In the genomic region with DNA sequence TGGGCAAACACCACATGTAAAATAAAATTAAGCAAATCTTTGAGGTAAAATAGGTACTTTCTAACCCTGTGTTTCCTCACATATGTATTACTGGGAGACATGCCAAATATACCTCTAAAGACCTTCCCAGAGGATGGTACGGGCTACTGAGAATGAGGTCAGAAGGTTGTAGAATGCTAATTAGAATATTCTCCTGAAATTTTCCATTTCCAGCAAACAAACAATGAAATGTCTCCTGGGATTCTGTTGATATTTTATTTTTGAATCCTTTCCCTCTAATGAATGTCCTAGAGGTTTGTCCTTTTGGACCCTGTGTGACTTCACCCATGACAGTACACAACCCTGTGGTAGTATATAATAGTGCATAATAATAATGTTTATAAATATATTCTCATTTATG, we compare ENCODE assay signal across 34 mouse cellular contexts. TPM values are rescaled to one million over a fixed set of nuclear protein-coding genes. Genes with fewer than 3 reads are reported as not detected.
"Had no signal": no experiment of that assay in that cellular context is flagged by ENCODE, and none has a peak within 500 bp of the region (broad histone marks: within the 10 kb centered on the region; RNA-seq: fewer than 3 reads in every experiment).

Gene Olfr214, plus strand, starts transcription at position 301 of the 400 bp plus-strand sequence.

- H3K4me2 ChIP-seq: embryonic facial prominence, embryonic 12.5 days; embryonic facial prominence, embryonic 13.5 days; embryonic facial prominence, embryonic 15.5 days; forebrain, embryonic 12.5 days; forebrain, embryonic 13.5 days; forebrain, embryonic 15.5 days had no signal

- H3K9me3 ChIP-seq: embryonic facial prominence, embryonic 10.5 days; embryonic facial prominence, embryonic 12.5 days; embryonic facial prominence, embryonic 13.5 days; embryonic facial prominence, embryonic 15.5 days; forebrain, embryonic 10.5 days; forebrain, embryonic 12.5 days; forebrain, embryonic 13.5 days; forebrain, embryonic 15.5 days had no signal

- H3K9ac ChIP-seq: embryonic facial prominence, embryonic 12.5 days; embryonic facial prominence, embryonic 13.5 days; embryonic facial prominence, embryonic 15.5 days; forebrain, embryonic 12.5 days; forebrain, embryonic 13.5 days; forebrain, embryonic 15.5 days; forebrain, postnatal 0 days had no signal

- H3K36me3 ChIP-seq: embryonic facial prominence, embryonic 10.5 days; embryonic facial prominence, embryonic 12.5 days; embryonic facial prominence, embryonic 13.5 days; embryonic facial prominence, embryonic 15.5 days; forebrain, embryonic 10.5 days; forebrain, embryonic 12.5 days; forebrain, embryonic 15.5 days had no signal

- H3K27me3 ChIP-seq: embryonic facial prominence, embryonic 12.5 days; embryonic facial prominence, embryonic 15.5 days; forebrain, embryonic 12.5 days; forebrain, embryonic 13.5 days; forebrain, embryonic 15.5 days had no signal

- H3K4me3 ChIP-seq: embryonic facial prominence, embryonic 10.5 days; embryonic facial prominence, embryonic 12.5 days; embryonic facial prominence, embryonic 13.5 days; embryonic facial prominence, embryonic 15.5 days; erythroblast, embryonic 14.5 days; forebrain, embryonic 10.5 days; forebrain, embryonic 12.5 days; forebrain, embryonic 13.5 days; forebrain, embryonic 15.5 days; gastrocnemius, adult 2 months; heart, adult 2 months had no signal

- DNase-seq: cerebellum, adult 8-10 months; cerebellum, adult 9-10 months; cerebellum, adult 9-11 months; cerebellum, postnatal 10 days; cerebellum, postnatal 14 days; cerebellum, postnatal 25 days; cerebellum, postnatal 36 days; embryo, embryonic 11 days; forebrain, postnatal 0 days; gastrocnemius, adult 2 months; gastrocnemius, postnatal 10 days; gastrocnemius, postnatal 14 days; gastrocnemius, postnatal 25 days; gastrocnemius, postnatal 36 days; heart, adult 11 months; heart, adult 18-20 months; heart, adult 2 months had no signal

- H3K4me1 ChIP-seq: embryonic facial prominence, embryonic 10.5 days; embryonic facial prominence, embryonic 12.5 days; embryonic facial prominence, embryonic 15.5 days; forebrain, embryonic 10.5 days; forebrain, embryonic 12.5 days; forebrain, embryonic 13.5 days; forebrain, embryonic 15.5 days had no signal

- H3K27ac ChIP-seq: embryonic facial prominence, embryonic 10.5 days; embryonic facial prominence, embryonic 12.5 days; embryonic facial prominence, embryonic 13.5 days; embryonic facial prominence, embryonic 15.5 days; forebrain, embryonic 10.5 days; forebrain, embryonic 12.5 days; forebrain, embryonic 13.5 days; forebrain, embryonic 15.5 days; gastrocnemius, adult 2 months; heart, adult 2 months had no signal

- ATAC-seq: forebrain, embryonic 13.5 days; forebrain, embryonic 14.5 days; forebrain, embryonic 15.5 days; forebrain, embryonic 16.5 days; forebrain, postnatal 0 days had no signal

RNA-seq across cellular contexts. Expression of gene Olfr214, which starts in this region (rescaled TPM):
- polyA plus RNA-seq: cortical plate, adult 2 months; embryonic facial prominence, embryonic 10.5 days; embryonic facial prominence, embryonic 11.5 days; embryonic facial prominence, embryonic 12.5 days; embryonic facial prominence, embryonic 13.5 days; embryonic facial prominence, embryonic 14.5 days; embryonic facial prominence, embryonic 15.5 days; erythroblast, embryonic 14.5 days; forebrain, embryonic 10.5 days; forebrain, embryonic 11.5 days; forebrain, embryonic 12.5 days; forebrain, embryonic 13.5 days; forebrain, embryonic 14.5 days; forebrain, embryonic 15.5 days; forebrain, embryonic 16.5 days; forebrain, postnatal 0 days; frontal cortex, adult 2 months; gonadal fat pad, adult 2 months; heart, adult 2 months had no signal
